26 mouse cellular contexts compared by ENCODE assay signal in genomic region chr10:41535991-41536390, GRCm38 (mm10). TPM values are rescaled to one million over a fixed set of nuclear protein-coding genes. Genes with fewer than 3 reads are reported as not detected.
DNase-seq lines count a peak whose midpoint lies in the region; ATAC-seq and TF ChIP-seq lines count a peak whose summit lies in the region.
"Had no signal": no experiment of that assay in that cellular context is flagged by ENCODE, and none has a peak within 500 bp of the region (broad histone marks: within the 10 kb centered on the region; RNA-seq: fewer than 3 reads in every experiment).

No protein-coding gene starts in this region.

- H3K4me3 ChIP-seq in heart, embryonic 10.5 days: no peak overlapping the region
- no peak overlapping the region for H3K4me3 ChIP-seq in heart, adult 2 months
- no peak overlapping the region for H3K4me3 ChIP-seq in forebrain, postnatal 0 days (ENCODE audit: low read depth, low read length)
- H3K4me3 ChIP-seq: embryonic facial prominence, embryonic 13.5 days; embryonic facial prominence, embryonic 15.5 days; erythroblast, embryonic 14.5 days; forebrain, embryonic 10.5 days; forebrain, embryonic 12.5 days had no signal

- no peak overlapping the region for H3K27ac ChIP-seq in heart, embryonic 10.5 days
- H3K27ac ChIP-seq in heart, adult 2 months: no peak overlapping the region
- H3K27ac ChIP-seq in forebrain, postnatal 0 days (ENCODE audit: low read depth, low read length): no peak overlapping the region
- H3K27ac ChIP-seq: embryonic facial prominence, embryonic 13.5 days; embryonic facial prominence, embryonic 15.5 days; forebrain, embryonic 10.5 days; forebrain, embryonic 12.5 days had no signal

- intact Hi-C loops in heart, adult 2 months (cut with DNase I): no loop called here
- intact Hi-C loops in left cerebral cortex, postnatal 10 days (cut with DNase I): no loop called here

- H3K4me1 ChIP-seq in heart, embryonic 10.5 days: no peaks in the 10 kb centered on the region
- H3K4me1 ChIP-seq in heart, adult 2 months (ENCODE audit: control insufficient read depth, insufficient read depth, low read length): no peaks in the 10 kb centered on the region
- no peaks in the 10 kb centered on the region for H3K4me1 ChIP-seq in forebrain, postnatal 0 days (ENCODE audit: insufficient read depth)
- H3K4me1 ChIP-seq: embryonic facial prominence, embryonic 13.5 days; embryonic facial prominence, embryonic 15.5 days; forebrain, embryonic 10.5 days; forebrain, embryonic 12.5 days had no signal

- no peaks in the 10 kb centered on the region for H3K79me2 ChIP-seq in heart, adult 2 months (replicated peaks; ENCODE audit: control insufficient read depth, insufficient read depth, low read length)

- TF ChIP-seq POLR2A in heart, adult 2 months (IDR thresholded peaks at IDR 0.05; ENCODE audit: insufficient read depth, low read depth, low read length): no peak

- H3K27me3 ChIP-seq in heart, embryonic 10.5 days (ENCODE audit: insufficient read depth, poor library complexity, severe bottlenecking): no peaks in the 10 kb centered on the region
- H3K27me3 ChIP-seq in heart, adult 2 months (ENCODE audit: control insufficient read depth, insufficient read depth, low read length): no peaks in the 10 kb centered on the region
- H3K27me3 ChIP-seq in forebrain, postnatal 0 days (ENCODE audit: insufficient read depth, low read length): no peaks in the 10 kb centered on the region
- H3K27me3 ChIP-seq: CH12.LX; embryonic facial prominence, embryonic 13.5 days; embryonic facial prominence, embryonic 15.5 days; forebrain, embryonic 12.5 days; Patski had no signal

- no peak overlapping the region for H3K9ac ChIP-seq in heart, adult 2 months (ENCODE audit: low read depth, low read length)
- no peak overlapping the region for H3K9ac ChIP-seq in forebrain, postnatal 0 days
- H3K9ac ChIP-seq: embryonic facial prominence, embryonic 13.5 days; embryonic facial prominence, embryonic 15.5 days; forebrain, embryonic 12.5 days had no signal

- WGBS in heart, embryonic 10.5 days: 92% methylated on average over 2 of the region's 2 CpGs
- 96% methylated on average over 2 of the region's 2 CpGs for WGBS in heart, adult 2 months
- WGBS in forebrain, postnatal 0 days: 83% methylated on average over 2 of the region's 2 CpGs

- H3K4me2 ChIP-seq in forebrain, postnatal 0 days (ENCODE audit: low read depth): no peak overlapping the region
- H3K4me2 ChIP-seq: embryonic facial prominence, embryonic 13.5 days; embryonic facial prominence, embryonic 15.5 days; forebrain, embryonic 12.5 days had no signal

- H3K36me3 ChIP-seq in heart, embryonic 10.5 days: peaks cover 71% of the 10 kb centered on the region
- H3K36me3 ChIP-seq in heart, adult 2 months (ENCODE audit: control insufficient read depth, insufficient read depth, low read length): no peaks in the 10 kb centered on the region
- 0 out of 2 replicates have a peak, but pooled peaks cover 8% of the 10 kb centered on the region for H3K36me3 ChIP-seq in forebrain, postnatal 0 days (ENCODE audit: insufficient read depth)

- TF ChIP-seq CTCF in heart, adult 2 months (IDR thresholded peaks at IDR 0.05): no peak
- no peak for TF ChIP-seq CTCF in forebrain, postnatal 0 days (IDR thresholded peaks at IDR 0.05; ENCODE audit: low read depth)

- no peak for ATAC-seq in forebrain, postnatal 0 days
- ATAC-seq: forebrain, embryonic 14.5 days; forebrain, embryonic 16.5 days; Patski had no signal

- TF ChIP-seq EP300 in heart, adult 2 months (IDR thresholded peaks at IDR 0.05; ENCODE audit: insufficient read depth, low read depth, low read length): no peak

- H3K9me3 ChIP-seq in heart, embryonic 10.5 days: no peaks in the 10 kb centered on the region
- no peaks in the 10 kb centered on the region for H3K9me3 ChIP-seq in forebrain, postnatal 0 days (ENCODE audit: low read length)
- H3K9me3 ChIP-seq: embryonic facial prominence, embryonic 13.5 days; embryonic facial prominence, embryonic 15.5 days; forebrain, embryonic 12.5 days; G1E had no signal

- peak; percentile 58 for DNase-seq in heart, embryonic 10.5 days (ENCODE audit: low spot score)
- DNase-seq in heart, adult 2 months: no peak
- DNase-seq in 3T3-L1 (ENCODE audit: low read depth, low spot score) (peak; percentile 18), R1 (ENCODE audit: low read depth, low spot score) (peak; percentile 27)
- no peak for DNase-seq in forebrain, postnatal 0 days
- no peak for DNase-seq in left cerebral cortex, postnatal 10 days (ENCODE audit: extremely low spot score in 1 of 2, low spot score in 2 of 2)
- DNase-seq: adrenal gland, adult 8-10 months; adrenal gland, postnatal 14 days; adrenal gland, postnatal 36 days; B cell, adult 2 months; cerebellum, adult 11-12 months; cerebellum, adult 2 months; cerebellum, adult 9-10 months; cerebellum, postnatal 10 days; cerebellum, postnatal 25 days had no signal

RNA-seq across cellular contexts. Expression of gene Cd164, which starts 16.8 kb away (rescaled TPM):
- polyA plus RNA-seq in heart, embryonic 10.5 days (2016; fragmentation: Nextera tagmentation; extraction: Ambion mirVana): 156 and 169 TPM in 2 replicates
- total RNA-seq in heart, adult 2 months (2021): 100 to 1,000 TPM; 137 to 151 TPM
- polyA plus RNA-seq in heart, adult 2 months (2012; rRNA removed): 131 and 193 TPM in 2 replicates
- 23.1 and 32.3 TPM in 2 replicates for total RNA-seq in forebrain, postnatal 0 days (2014; rRNA removed)
- 40.5 and 48.8 TPM in 2 replicates for polyA plus RNA-seq in forebrain, postnatal 0 days (2015; fragmentation: Nextera tagmentation; extraction: Ambion mirVana)
- 10 to 100 TPM; 43.7 to 53.2 TPM for total RNA-seq in left cerebral cortex, postnatal 10 days (2021)

RNA-seq across cellular contexts. Expression of gene Ppil6, which starts 45.8 kb away (rescaled TPM):
- polyA plus RNA-seq in heart, embryonic 10.5 days (2016; fragmentation: Nextera tagmentation; extraction: Ambion mirVana): 0.95 and 1.3 TPM in 2 replicates
- total RNA-seq in heart, adult 2 months (2021): 1 to 10 TPM in 1 of 2 experiments, under 1 TPM in 1; 0.84 to 1.7 TPM
- 0.59 and 1.2 TPM in 2 replicates for polyA plus RNA-seq in heart, adult 2 months (2012; rRNA removed)
- 0.81 and 1.9 TPM in 2 replicates for total RNA-seq in forebrain, postnatal 0 days (2014; rRNA removed)
- polyA plus RNA-seq in forebrain, postnatal 0 days (2015; fragmentation: Nextera tagmentation; extraction: Ambion mirVana): 4.7 and 8.7 TPM in 2 replicates
- total RNA-seq in left cerebral cortex, postnatal 10 days (2021): 1 to 10 TPM; 6.2 to 7.3 TPM
- total RNA-seq: CH12.LX had no signal
- polyA plus RNA-seq: CD4-positive, CD25-positive, alpha-beta regulatory T cell, adult 4 months; erythroblast, embryonic 14.5 days had no signal

RNA-seq across cellular contexts. Expression of gene Smpd2, which starts 45.8 kb away (rescaled TPM):
- 51.8 and 52.7 TPM in 2 replicates for polyA plus RNA-seq in heart, embryonic 10.5 days (2016; fragmentation: Nextera tagmentation; extraction: Ambion mirVana)
- 10 to 100 TPM; 31.8 to 36.2 TPM for total RNA-seq in heart, adult 2 months (2021)
- 60.2 and 60.8 TPM in 2 replicates for polyA plus RNA-seq in heart, adult 2 months (2012; rRNA removed)
- total RNA-seq in forebrain, postnatal 0 days (2014; rRNA removed): 27.7 and 42.9 TPM in 2 replicates
- 37.1 and 43.9 TPM in 2 replicates for polyA plus RNA-seq in forebrain, postnatal 0 days (2015; fragmentation: Nextera tagmentation; extraction: Ambion mirVana)
- 10 to 100 TPM; 17.2 to 18.8 TPM for total RNA-seq in left cerebral cortex, postnatal 10 days (2021)

RNA-seq across cellular contexts. Expression of gene Mical1, which starts 59.9 kb away (rescaled TPM):
- 46.5 and 48.8 TPM in 2 replicates for polyA plus RNA-seq in heart, embryonic 10.5 days (2016; fragmentation: Nextera tagmentation; extraction: Ambion mirVana)
- total RNA-seq in heart, adult 2 months (2021): 10 to 100 TPM in 1 of 2 experiments, 1 to 10 TPM in 1; 9.6 to 11.0 TPM
- 18.5 and 20.3 TPM in 2 replicates for polyA plus RNA-seq in heart, adult 2 months (2012; rRNA removed)
- 37.2 and 40.0 TPM in 2 replicates for total RNA-seq in forebrain, postnatal 0 days (2014; rRNA removed)
- polyA plus RNA-seq in forebrain, postnatal 0 days (2015; fragmentation: Nextera tagmentation; extraction: Ambion mirVana): 29.8 and 32.1 TPM in 2 replicates
- 10 to 100 TPM; 32.7 to 36.5 TPM for total RNA-seq in left cerebral cortex, postnatal 10 days (2021)

Comparison
In these comparisons a context has a peak if more than half of its experiments do, and no peak if none do; other contexts are left out.
1. DNase-seq: peak in heart, embryonic 10.5 days (single experiment), 3T3-L1 (single experiment) and R1 (single experiment); none in heart, adult 2 months (0 of 2), forebrain, postnatal 0 days (single experiment) and left cerebral cortex, postnatal 10 days (0 of 2).